Mouse (Mus musculus) cerebellum, adult 2 months (tissue): ENCODE data around the gene Fbxo36.

Experiments used
- CTCF ChIP-seq: fragments of 200-500 bp; IDR thresholded peaks from 2 replicates; pipeline ENCODE4 v1.5.1; 2011; ENCODE audit warnings: low read depth, mild to moderate bottlenecking, control low read depth, low read length, moderate library complexity, borderline replicate concordance; ENCODE audit not compliant: insufficient read depth
- POLR2A ChIP-seq: fragments of 200-500 bp; IDR thresholded peaks from 2 replicates; pipeline ENCODE4 v1.6.1; 2011; ENCODE audit warnings: low read length, control low read depth, borderline replicate concordance; ENCODE audit not compliant: insufficient read depth

DNA sequence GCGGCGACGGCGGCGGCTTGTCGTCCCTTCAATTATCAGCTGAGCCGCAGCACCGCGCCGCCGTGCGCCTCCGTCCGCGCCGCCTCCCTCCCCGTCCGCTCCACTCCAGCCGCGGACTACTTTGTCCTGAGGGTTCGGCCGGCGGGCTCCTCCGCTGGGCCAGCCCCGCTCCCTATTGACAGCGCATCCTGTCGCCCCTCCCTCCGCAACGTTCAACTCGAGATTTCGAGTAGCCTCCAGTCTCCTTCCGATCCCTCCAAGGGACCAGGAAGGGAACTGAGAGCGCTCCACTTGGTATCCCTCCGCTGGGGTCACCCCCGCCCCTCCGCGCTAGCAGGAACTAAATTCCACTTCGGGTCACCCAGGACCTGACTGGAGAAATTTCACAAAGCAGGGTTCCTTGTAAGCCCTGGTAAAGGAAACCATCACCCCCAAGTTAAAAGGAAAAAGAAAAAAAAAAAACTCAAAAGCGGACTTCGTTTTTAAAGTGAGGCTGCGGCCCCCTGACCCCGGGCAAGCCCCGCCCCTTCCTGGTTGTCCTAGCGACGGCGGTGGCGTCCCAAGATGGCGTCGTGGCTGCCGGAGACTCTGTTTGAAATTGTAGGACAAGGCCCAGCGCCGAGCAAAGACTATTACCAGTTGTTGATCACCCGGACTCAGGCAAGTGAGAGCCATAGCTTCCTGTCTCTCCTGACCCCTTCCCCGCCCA is at the start of gene Fbxo36:
- 0 out of 2 replicates have a peak, but pooled peaks have one; percentile 20 for TF ChIP-seq POLR2A
- TF ChIP-seq CTCF, result no peak
